Mouse (Mus musculus) ES-E14 (cell line): ENCODE measurements around the gene Glod4. TPM values are rescaled to one million over a fixed set of nuclear protein-coding genes. Genes with fewer than 3 reads are reported as not detected.

Experiments
- DNase-seq: peaks from one replicate; pipeline ENCODE4 v3.0.0-alpha.2; 2013; ENCODE audit warnings: low read depth, low spot score
- H3K27ac ChIP-seq: 2 replicates; pipeline ENCODE4 v1.5.1; 2012; ENCODE audit warnings: low read depth, mild to moderate bottlenecking, low read length, moderate library complexity, mixed read lengths; ENCODE audit not compliant: poor library complexity, insufficient read depth, severe bottlenecking
- H3K36me3 ChIP-seq: 2 replicates; pipeline ENCODE4 v1.6.1; 2012; ENCODE audit warnings: mild to moderate bottlenecking, low read length, moderate library complexity, mixed read lengths; ENCODE audit not compliant: control insufficient read depth, poor library complexity, insufficient read depth, severe bottlenecking
- H3K4me1 ChIP-seq, 2 experiments: fragments of 150-350 bp in 1 of 2; sonication (generic) in 1 of 2; 2 replicates each; pipeline ENCODE4 v1.6.1; 2012; ENCODE audit warnings: low read length in 2 of 2, mild to moderate bottlenecking in 1 of 2, mixed read lengths in 1 of 2; ENCODE audit not compliant: control insufficient read depth in 2 of 2, insufficient read depth in 2 of 2, poor library complexity in 1 of 2
- H3K4me3 ChIP-seq, 2 experiments: fragments of 150-350 bp in 1 of 2; sonication (generic) in 1 of 2; 2 replicates each; pipeline ENCODE4 v1.5.1; 2012; ENCODE audit warnings: low read length in 2 of 2, low read depth in 1 of 2, mild to moderate bottlenecking in 1 of 2, mixed read lengths in 1 of 2; ENCODE audit not compliant: insufficient read depth in 1 of 2, poor library complexity in 1 of 2, severe bottlenecking in 1 of 2
- H3K9ac ChIP-seq: 2 replicates; pipeline ENCODE4 v1.6.1; 2012; ENCODE audit warnings: low read depth, mild to moderate bottlenecking, low read length, mixed read lengths; ENCODE audit not compliant: poor library complexity, insufficient read depth, severe bottlenecking
- H3K9me3 ChIP-seq: fragments of 150-350 bp; sonication (generic); 2 replicates; pipeline ENCODE4 v1.6.1; 2012; ENCODE audit warnings: low read depth, mild to moderate bottlenecking, low read length; ENCODE audit not compliant: control insufficient read depth, insufficient read depth
- CHD2 ChIP-seq: IDR thresholded peaks from 2 replicates; pipeline ENCODE4 v1.6.1; 2014; ENCODE audit warnings: mild to moderate bottlenecking, low read depth, low read length, inconsistent platforms
- HCFC1 ChIP-seq: IDR thresholded peaks from 2 replicates; pipeline ENCODE4 v1.6.1; 2012; ENCODE audit warnings: low read length, inconsistent platforms, borderline replicate concordance; ENCODE audit not compliant: insufficient read depth
- MAFK ChIP-seq: IDR thresholded peaks from 2 replicates; pipeline ENCODE4 v1.6.1; 2014; ENCODE audit warnings: mild to moderate bottlenecking, low read depth, low read length, inconsistent platforms; ENCODE audit not compliant: insufficient read depth
- ZC3H11A ChIP-seq: IDR thresholded peaks from 2 replicates; pipeline ENCODE4 v1.6.1; 2012; ENCODE audit warnings: low read depth, mild to moderate bottlenecking, inconsistent platforms, low read length, borderline replicate concordance
- ZNF384 ChIP-seq: IDR thresholded peaks from 2 replicates; pipeline ENCODE4 v1.6.1; 2012; ENCODE audit warnings: low read depth, low read length, inconsistent platforms
- in situ Hi-C, 2 experiments: fragments of 600-800 bp; cut with MboI; formaldehyde crosslinking; loops; one replicate each; pipeline ENCODE4 v1.15.1; 2025; ENCODE audit warnings: low sequenced_read_pairs in 2 of 2, inconsistent platforms in 1 of 2; ENCODE audit not compliant: unreplicated experiment in 2 of 2
- total RNA-seq: library from RNA; depleted of rRNA; stranded (reverse); fragments of 300-350 nt; gene quantifications from 2 replicates; pipeline ENCODE4 v1.2.3, GENCODE M21; 2012

Glod4 gene
- total RNA-seq, 1 experiment, result 65.5 TPM

DNA sequence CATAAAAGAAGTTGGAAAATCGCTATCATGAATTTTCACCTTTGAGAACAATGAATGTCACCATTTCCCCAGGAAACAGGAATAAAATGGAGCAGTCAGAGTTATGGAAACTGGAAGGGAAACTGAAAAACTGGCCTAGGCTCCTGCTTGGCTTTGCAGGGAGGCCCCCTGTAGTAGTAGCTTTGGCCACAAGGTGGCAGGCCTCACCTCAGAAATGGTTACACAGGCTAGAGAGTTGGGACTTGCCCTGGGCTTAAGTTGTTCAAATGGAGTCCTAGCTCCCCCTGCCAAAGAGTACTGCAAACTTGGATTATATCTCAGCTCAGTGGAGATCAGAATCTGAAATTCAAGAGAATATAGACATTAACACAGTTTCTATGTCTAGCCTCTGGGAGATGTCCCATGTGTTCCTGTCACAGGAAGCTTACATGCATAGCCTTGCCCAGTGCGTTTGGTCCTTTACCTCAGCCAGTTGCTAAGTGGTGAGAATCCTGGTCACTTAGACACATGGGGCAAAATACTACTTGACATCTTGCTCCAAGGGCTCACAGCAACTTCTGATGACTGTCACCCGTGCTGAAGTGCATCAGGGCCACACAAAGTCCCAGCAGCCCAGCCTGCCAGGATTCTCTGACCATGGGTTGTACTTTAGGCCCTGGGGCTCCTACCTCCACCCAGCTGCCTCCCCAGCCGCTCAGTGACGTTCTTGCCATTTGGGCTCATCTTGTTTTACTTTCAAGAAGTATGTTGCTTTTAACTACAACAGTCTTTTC, 9.8 kb upstream of the Glod4 start:
- no peaks in the 10 kb centered on the region for H3K4me1 ChIP-seq

DNA sequence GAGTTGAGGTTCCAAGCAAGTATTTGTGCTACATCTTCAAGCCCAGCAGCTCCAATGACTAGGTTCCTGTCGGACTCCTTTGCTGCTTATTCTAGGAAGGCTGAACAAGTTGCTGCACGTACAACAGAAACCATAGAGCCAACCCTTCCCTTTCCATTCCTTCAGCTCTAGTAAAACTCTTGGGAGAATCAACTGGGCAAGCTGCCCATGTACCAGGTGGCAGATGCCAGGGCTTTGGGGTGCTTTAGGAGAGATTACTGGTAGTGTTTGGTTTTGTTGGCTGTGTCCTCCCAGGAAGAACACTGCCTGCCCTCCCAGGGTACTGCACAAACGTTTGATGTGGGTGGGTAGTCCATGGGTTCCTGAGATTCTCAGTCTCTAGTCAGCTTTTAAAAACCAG, 8.5 kb upstream of the Glod4 start:
- no peaks in the 10 kb centered on the region for H3K4me1 ChIP-seq
- H3K36me3 ChIP-seq, result peaks cover 9% of the 10 kb centered on the region
- no peak overlapping the region for H3K4me3 ChIP-seq
- no peak for TF ChIP-seq MAFK
- no peak for TF ChIP-seq CHD2
- TF ChIP-seq ZC3H11A, result no peak
- no peaks in the 10 kb centered on the region for H3K9me3 ChIP-seq
- H3K27ac ChIP-seq, result no peak overlapping the region
- H3K9ac ChIP-seq, result no peak overlapping the region
- DNase-seq, result no peak
- in situ Hi-C loops, result loop anchor here in 1 of 2 experiments (5.0 kb wide), 1 partner anchor 145 kb away; the partner anchor contains the start of gene Nxn

More for the DNA sequence above, 9.8 kb upstream of the Glod4 start:
- Histone ChIP-seq H3K27ac (no peak overlapping the region), H3K9ac (no peak overlapping the region), H3K36me3 (peaks cover 13% of the 10 kb centered on the region), H3K9me3 (no peaks in the 10 kb centered on the region), H3K4me3 (no peak overlapping the region)
- peak; percentile 47 for DNase-seq
- TF ChIP-seq MAFK (no peak), ZC3H11A (peak; percentile 85)
- in situ Hi-C loops, result loop anchor here in 1 of 2 experiments (5.0 kb wide), 1 partner anchor 144 kb away; the partner anchor contains the start of gene Nxn

DNA sequence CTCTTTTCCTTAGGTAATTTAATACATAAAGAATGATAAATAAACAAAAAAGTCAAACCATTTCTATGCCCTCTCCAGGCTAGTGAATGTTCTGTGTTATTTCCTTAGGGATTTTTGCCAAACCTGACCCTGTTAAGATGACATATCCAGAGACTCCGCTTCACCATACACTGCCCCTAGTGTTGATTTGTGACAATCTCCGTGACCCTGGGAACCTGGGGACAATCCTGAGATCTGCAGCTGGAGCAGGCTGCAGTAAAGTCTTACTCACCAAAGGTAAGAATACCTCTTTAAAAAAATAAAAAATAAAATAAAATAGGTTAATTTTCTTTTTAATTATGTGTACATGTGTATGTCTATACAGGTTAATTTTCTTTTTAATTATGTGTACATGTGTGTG, 3.7 kb upstream of the Glod4 start:
- H3K36me3 ChIP-seq, result peaks cover 9% of the 10 kb centered on the region
- no peaks in the 10 kb centered on the region for H3K9me3 ChIP-seq
- no peak for DNase-seq
- no peak overlapping the region for H3K27ac ChIP-seq
- 0 out of 4 replicates have a peak, but pooled peaks cover 0 to 2% of the 10 kb centered on the region in 2 experiments for H3K4me1 ChIP-seq
- in situ Hi-C loops, result no loop called here
- H3K9ac ChIP-seq, result no peak overlapping the region
- no peak overlapping the region for H3K4me3 ChIP-seq
- TF ChIP-seq ZNF384 (no peak), HCFC1 (no peak), MAFK (no peak), ZC3H11A (no peak), CHD2 (no peak)

DNA sequence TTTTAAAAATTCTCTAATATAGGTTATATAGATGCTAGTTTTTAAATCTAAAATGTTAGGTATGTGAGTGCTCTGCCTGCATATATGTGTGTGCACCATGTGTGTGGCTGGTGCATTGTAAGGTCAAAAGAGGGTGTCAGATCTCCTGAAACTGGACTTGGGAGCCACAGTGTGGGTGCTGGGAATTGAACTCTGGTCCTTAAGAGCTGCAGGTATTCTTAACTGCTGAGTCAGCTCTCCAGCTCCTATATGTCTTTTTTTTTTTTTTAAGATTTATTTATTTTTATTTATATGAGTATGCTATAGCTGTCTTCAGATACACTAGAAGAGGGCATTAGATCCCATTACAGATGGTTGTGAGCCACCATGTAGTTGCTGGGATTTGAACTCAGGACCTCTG, 2.9 kb upstream of the Glod4 start:
- in situ Hi-C loops, result no loop called here
- H3K4me1 ChIP-seq, result 0 out of 4 replicates have a peak, but pooled peaks cover 0 to 2% of the 10 kb centered on the region in 2 experiments
- no peak for TF ChIP-seq ZC3H11A
- no peak for TF ChIP-seq ZNF384
- peak; percentile 82 for TF ChIP-seq MAFK
- no peak for TF ChIP-seq HCFC1
- no peak for TF ChIP-seq CHD2
- no peaks in the 10 kb centered on the region for H3K9me3 ChIP-seq
- DNase-seq, result no peak
- peaks cover 9% of the 10 kb centered on the region for H3K36me3 ChIP-seq
- H3K9ac ChIP-seq, result no peak overlapping the region
- H3K27ac ChIP-seq, result no peak overlapping the region
- no peak overlapping the region for H3K4me3 ChIP-seq
